Mouse (Mus musculus): Measurements from ENCODE around the gene Ppox. TPM values are rescaled to one million over a fixed set of nuclear protein-coding genes. Genes with fewer than 3 reads are reported as not detected.
"Not testable (repeated sequence)": the region's sequence is repeated elsewhere in the genome, so short reads cannot be mapped to it uniquely, and the experiment has no call there.

Ppox gene
- total RNA-seq (2021) = 10 to 100 TPM in 1 of 2 experiments, 1 to 10 TPM in 1; 9.7 to 12.0 TPM
- polyA plus RNA-seq (2012; rRNA removed) = 31.4 and 33.1 TPM in 2 replicates
- long read RNA-seq, transcript Ppox-201 (13 exons, 1,821 nt) = major isoform, 10 of 13 reads
- long read RNA-seq, partial matches to known transcripts = 0 of 13 reads
- long read RNA-seq, other reads (novel, unspliced or antisense) = 3 of 13 reads

DNA sequence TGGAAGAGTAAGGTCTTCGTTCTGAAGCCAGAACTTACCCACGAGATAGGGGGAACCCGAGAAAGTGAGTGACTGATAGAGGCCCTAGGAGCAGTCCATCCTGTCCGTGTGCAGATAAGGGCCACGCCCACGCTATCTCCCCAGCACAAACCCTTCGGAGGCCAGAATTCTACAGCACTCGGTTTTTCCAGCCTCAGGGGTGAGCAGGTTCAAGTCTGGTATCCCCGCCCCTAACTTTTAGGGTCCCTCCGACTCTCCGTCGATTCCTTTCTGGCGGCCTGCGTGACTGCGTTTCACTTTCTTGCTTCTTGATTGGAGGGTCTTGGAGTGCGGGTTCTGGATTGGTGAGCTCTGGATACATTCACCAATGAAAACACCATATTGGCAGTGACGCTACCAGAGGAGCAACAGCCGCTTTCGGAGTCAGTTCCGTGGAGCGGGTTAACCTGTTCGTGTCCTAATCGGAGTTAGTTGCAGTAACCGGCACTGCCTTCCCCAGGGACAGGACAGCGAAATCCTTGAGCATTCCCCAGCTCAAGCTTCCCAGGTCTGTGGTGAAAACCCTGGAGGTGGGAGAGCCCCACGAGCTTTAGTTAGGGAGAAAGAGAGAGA lies at the start of gene Ppox:
Gene Ppox, minus strand, starts transcription at position 271 of the 612 bp plus-strand sequence.
- peak; percentile 87 to 94 for DNase-seq
- intact Hi-C loops (cut with DNase I) = loop anchor here (1.0 to 2.0 kb wide), 3 partner anchors 34 to 170 kb away; no protein-coding TSS in a partner anchor
- Histone ChIP-seq H3K27ac (peak within 1 kb of the TSS; percentile 96), H3K4me3 (peak within 1 kb of the TSS; percentile 73), H3K27me3 (ENCODE audit: control insufficient read depth, insufficient read depth, low read length) (no peaks in the 10 kb centered on the region), H3K79me2 (replicated peaks; ENCODE audit: control insufficient read depth, insufficient read depth, low read length) (no peaks in the 10 kb centered on the region), H3K4me1 (ENCODE audit: control insufficient read depth, insufficient read depth, low read length) (peaks cover 6% of the 10 kb centered on the region), H3K36me3 (ENCODE audit: control insufficient read depth, insufficient read depth, low read length) (no peaks in the 10 kb centered on the region), H3K9ac (ENCODE audit: low read depth, low read length) (peak within 1 kb of the TSS; percentile 79)
- no peak; the same call in none of the 2 replicates for TF ChIP-seq POLR2A (IDR thresholded peaks at IDR 0.05; ENCODE audit: insufficient read depth, low read depth, low read length)
- WGBS = under 1% methylated on average over 26 of the region's 26 CpGs

DNA sequence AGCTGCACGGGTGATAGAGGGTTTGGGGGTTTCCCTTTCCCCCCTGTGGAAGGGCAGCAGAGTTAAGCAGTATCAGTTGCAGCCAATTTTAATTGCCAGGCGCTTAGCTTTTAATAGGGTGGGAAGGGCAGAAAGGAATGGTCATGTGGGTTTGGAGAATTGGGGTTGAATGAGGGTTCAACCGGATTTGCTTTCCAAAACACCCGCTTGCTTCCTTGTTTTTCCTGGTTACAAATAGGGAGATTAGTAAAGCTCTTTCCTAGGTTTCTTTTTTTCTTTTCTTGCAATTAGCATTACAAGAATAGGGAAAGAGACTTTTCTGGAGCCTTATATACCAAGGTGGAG lies 49.2 kb upstream of the Ppox start:
- DNase-seq = no peak
- Histone ChIP-seq H3K4me3 (peak overlapping the region; percentile 72), H3K79me2 (replicated peaks; ENCODE audit: control insufficient read depth, insufficient read depth, low read length) (peaks cover 16% of the 10 kb centered on the region), H3K36me3 (ENCODE audit: control insufficient read depth, insufficient read depth, low read length) (peaks cover 12% of the 10 kb centered on the region), H3K9ac (ENCODE audit: low read depth, low read length) (peak overlapping the region; percentile 100), H3K27me3 (ENCODE audit: control insufficient read depth, insufficient read depth, low read length) (no peaks in the 10 kb centered on the region), H3K4me1 (ENCODE audit: control insufficient read depth, insufficient read depth, low read length) (peaks cover 10% of the 10 kb centered on the region), H3K27ac (peak overlapping the region; percentile 99)
- no peak for TF ChIP-seq CTCF (IDR thresholded peaks at IDR 0.05)
- TF ChIP-seq EP300 (IDR thresholded peaks at IDR 0.05; ENCODE audit: insufficient read depth, low read depth, low read length) = no peak
- no peak for TF ChIP-seq POLR2A (IDR thresholded peaks at IDR 0.05; ENCODE audit: insufficient read depth, low read depth, low read length)
- intact Hi-C loops (cut with DNase I) = no loop called here
- under 1% methylated on average over 4 of the region's 4 CpGs for WGBS

DNA sequence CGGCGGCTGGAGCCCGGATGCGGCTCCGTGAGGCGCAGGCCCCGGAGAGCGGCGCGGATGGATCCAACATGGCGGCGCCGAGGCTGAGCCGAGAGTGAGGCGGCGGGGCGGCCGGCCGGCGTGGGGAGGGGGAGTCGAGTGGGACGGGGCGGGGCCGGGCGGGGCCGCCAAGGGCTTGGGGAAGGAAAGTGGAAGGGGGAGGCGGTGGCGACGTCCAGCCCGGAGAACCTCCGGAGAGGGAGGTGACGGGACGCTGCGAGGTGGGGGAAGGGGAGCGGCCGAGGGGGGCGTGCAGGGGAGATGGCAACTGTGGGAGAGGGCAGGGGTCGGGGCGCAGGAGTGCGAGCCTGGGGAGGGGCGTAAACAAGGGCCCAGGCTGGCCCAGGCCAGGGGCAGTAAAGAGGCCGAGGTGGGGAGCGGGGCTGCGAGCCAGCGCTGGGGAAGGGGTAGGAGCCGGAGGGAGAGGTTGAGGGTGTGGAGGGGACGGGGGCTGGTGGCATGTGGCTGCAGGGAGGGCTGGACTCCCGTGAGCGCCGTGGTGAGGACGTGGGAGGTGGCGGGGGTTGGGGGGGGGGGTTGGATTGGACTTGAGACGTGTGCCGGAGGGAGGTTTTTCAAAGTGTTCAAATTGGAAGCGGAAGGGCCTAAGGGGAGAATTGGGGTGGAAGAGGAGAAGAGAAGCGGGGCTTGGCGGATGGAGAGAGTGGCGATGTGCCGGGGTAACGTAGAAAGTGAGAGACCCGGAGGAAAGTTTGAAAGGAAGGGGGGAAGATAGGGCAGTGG lies 48.6 kb upstream of the Ppox start:
- Histone ChIP-seq H3K27me3 (ENCODE audit: control insufficient read depth, insufficient read depth, low read length) (no peaks in the 10 kb centered on the region), H3K9ac (ENCODE audit: low read depth, low read length) (peak overlapping the region; percentile 100), H3K79me2 (replicated peaks; ENCODE audit: control insufficient read depth, insufficient read depth, low read length) (peaks cover 15% of the 10 kb centered on the region), H3K36me3 (ENCODE audit: control insufficient read depth, insufficient read depth, low read length) (peaks cover 12% of the 10 kb centered on the region), H3K4me1 (ENCODE audit: control insufficient read depth, insufficient read depth, low read length) (peaks cover 10% of the 10 kb centered on the region), H3K27ac (peak overlapping the region; percentile 99), H3K4me3 (peak overlapping the region; percentile 72)
- intact Hi-C loops (cut with DNase I) = loop anchor here (1.0 to 5.0 kb wide), 5 partner anchors 16 to 217 kb away; partner anchors contain the start of genes Cfap126, Nit1, Pfdn2 and Tomm40l
- DNase-seq = peak in 1 of 2 experiments; percentile 37
- under 1% methylated on average over 52 of the region's 61 CpGs for WGBS
- no peak for TF ChIP-seq EP300 (IDR thresholded peaks at IDR 0.05; ENCODE audit: insufficient read depth, low read depth, low read length)
- TF ChIP-seq POLR2A (IDR thresholded peaks at IDR 0.05; ENCODE audit: insufficient read depth, low read depth, low read length) = 0 out of 2 replicates have a peak, but pooled peaks have one; percentile 14

DNA sequence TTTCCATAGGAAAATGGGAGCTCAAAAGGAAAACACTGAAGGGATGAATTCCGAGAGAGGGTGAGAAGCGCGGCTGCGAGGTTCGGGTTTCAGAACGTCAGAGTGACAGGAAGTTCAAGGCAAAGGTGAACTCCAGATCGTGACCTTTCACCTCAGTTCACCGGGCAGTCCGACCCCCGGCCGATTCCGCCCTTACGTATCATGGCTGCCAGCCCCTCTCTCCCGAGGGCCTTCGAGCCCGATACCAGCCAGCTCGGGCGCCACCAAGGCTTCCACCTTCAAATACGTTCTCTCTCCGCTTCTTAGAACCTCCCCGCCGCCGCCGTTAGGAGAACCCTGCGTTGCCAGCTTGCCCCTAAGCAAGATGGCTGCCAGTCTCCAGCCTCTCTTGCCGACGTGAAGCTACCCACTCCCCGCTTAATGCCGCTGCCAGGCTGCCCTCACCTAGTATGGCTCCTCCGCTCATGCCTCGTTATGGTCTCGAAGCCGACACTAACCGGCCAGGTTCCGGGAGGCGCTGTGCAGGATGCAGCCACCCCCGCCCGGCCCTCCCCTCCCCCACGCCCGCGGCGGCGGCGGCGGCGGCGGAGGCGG lies 48.0 kb upstream of the Ppox start, which contains the start of gene Dedd:
Gene Dedd, plus strand, starts transcription at position 307 of the 594 bp plus-strand sequence.
- H3K27me3 ChIP-seq (ENCODE audit: control insufficient read depth, insufficient read depth, low read length) = no peaks in the 10 kb centered on the region
- peaks cover 12% of the 10 kb centered on the region for H3K36me3 ChIP-seq (ENCODE audit: control insufficient read depth, insufficient read depth, low read length)
- H3K27ac ChIP-seq = peak within 1 kb of the TSS; percentile 99
- TF ChIP-seq POLR2A (IDR thresholded peaks at IDR 0.05; ENCODE audit: insufficient read depth, low read depth, low read length) (peak; percentile 72), CTCF (IDR thresholded peaks at IDR 0.05) (no peak; the same call in 1 of the 2 replicates), EP300 (IDR thresholded peaks at IDR 0.05; ENCODE audit: insufficient read depth, low read depth, low read length) (peak; percentile 30; the same call in 1 of the 2 replicates)
- H3K4me3 ChIP-seq = peak within 1 kb of the TSS; percentile 72
- peak within 1 kb of the TSS; percentile 100 for H3K9ac ChIP-seq (ENCODE audit: low read depth, low read length)
- intact Hi-C loops (cut with DNase I) = loop anchor here (1.0 to 5.0 kb wide), 5 partner anchors 16 to 217 kb away; partner anchors contain the start of genes Cfap126, Nit1, Pfdn2 and Tomm40l
- peaks cover 10% of the 10 kb centered on the region for H3K4me1 ChIP-seq (ENCODE audit: control insufficient read depth, insufficient read depth, low read length)
- DNase-seq = peak; percentile 91 to 95
- H3K79me2 ChIP-seq (replicated peaks; ENCODE audit: control insufficient read depth, insufficient read depth, low read length) = peaks cover 13% of the 10 kb centered on the region
- under 1% methylated on average over 48 of the region's 48 CpGs for WGBS

DNA sequence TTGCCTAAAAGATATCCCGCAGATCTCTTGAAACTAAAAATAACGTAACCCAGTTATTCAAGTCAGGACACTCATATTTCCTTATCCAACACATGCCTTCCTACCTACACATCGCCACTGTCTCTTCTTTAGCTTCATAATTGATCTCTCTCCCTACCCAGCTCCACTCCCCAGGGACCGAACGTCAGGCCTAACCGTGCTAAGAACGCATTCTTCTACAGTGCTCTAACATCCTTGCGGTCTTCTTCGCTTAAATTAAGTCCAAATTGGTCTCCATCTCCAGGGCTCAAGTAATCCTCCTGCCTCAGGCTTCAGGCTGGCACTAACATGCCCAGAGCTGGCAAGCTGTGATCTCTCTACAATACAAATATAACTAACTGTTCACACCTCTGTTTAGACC lies 47.3 kb upstream of the Ppox start:
- 8% methylated on average over 9 of the region's 9 CpGs for WGBS
- intact Hi-C loops (cut with DNase I) = loop anchor here (2.0 to 5.0 kb wide), 3 partner anchors 33 to 216 kb away; partner anchors contain the start of genes Cfap126, Tomm40l and Ufc1
- DNase-seq = no peak

DNA sequence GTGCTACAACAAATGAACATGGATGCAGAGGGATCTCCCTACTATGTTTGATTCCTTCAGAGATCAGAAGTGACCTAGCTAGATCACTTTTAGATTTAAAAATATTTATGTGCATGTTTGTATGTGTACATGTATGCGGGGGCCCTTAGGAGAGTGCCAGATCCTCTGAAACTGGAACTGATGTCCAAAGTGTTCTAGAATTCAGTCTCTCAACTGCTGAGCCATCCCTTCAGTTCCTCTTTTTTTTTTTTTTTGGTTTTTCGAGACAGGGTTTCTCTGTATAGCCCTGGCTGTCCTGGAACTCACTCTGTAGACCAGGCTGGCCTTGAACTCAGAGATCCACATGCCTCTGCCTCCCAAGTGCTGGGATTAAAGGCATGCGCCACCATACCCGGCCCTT lies 45.6 kb upstream of the Ppox start:
- 84% methylated on average over 4 of the region's 4 CpGs for WGBS
- Histone ChIP-seq H3K36me3 (ENCODE audit: control insufficient read depth, insufficient read depth, low read length) (peaks cover 12% of the 10 kb centered on the region), H3K79me2 (replicated peaks; ENCODE audit: control insufficient read depth, insufficient read depth, low read length) (peaks cover 11% of the 10 kb centered on the region; the same call in 1 of the 2 replicates), H3K4me1 (ENCODE audit: control insufficient read depth, insufficient read depth, low read length) (peaks cover 10% of the 10 kb centered on the region)
- intact Hi-C loops (cut with DNase I) = loop anchor here (5.0 kb wide), 2 partner anchors 104 to 214 kb away; partner anchors contain the start of genes Cfap126 and Tomm40l
- H3K4me3 ChIP-seq; DNase-seq; H3K9ac ChIP-seq (ENCODE audit: low read depth, low read length); H3K27me3 ChIP-seq (ENCODE audit: control insufficient read depth, insufficient read depth, low read length); H3K27ac ChIP-seq: not testable (repeated sequence)

More for the DNA sequence above, 47.3 kb upstream of the Ppox start:
- peaks cover 13% of the 10 kb centered on the region for H3K79me2 ChIP-seq (replicated peaks; ENCODE audit: control insufficient read depth, insufficient read depth, low read length)
- H3K36me3 ChIP-seq (ENCODE audit: control insufficient read depth, insufficient read depth, low read length) = peaks cover 12% of the 10 kb centered on the region
- H3K4me3 ChIP-seq = peak overlapping the region; percentile 72
- peaks cover 10% of the 10 kb centered on the region for H3K4me1 ChIP-seq (ENCODE audit: control insufficient read depth, insufficient read depth, low read length)
- H3K27me3 ChIP-seq (ENCODE audit: control insufficient read depth, insufficient read depth, low read length) = no peaks in the 10 kb centered on the region
- TF ChIP-seq EP300 (IDR thresholded peaks at IDR 0.05; ENCODE audit: insufficient read depth, low read depth, low read length) (no peak), POLR2A (IDR thresholded peaks at IDR 0.05; ENCODE audit: insufficient read depth, low read depth, low read length) (no peak), CTCF (IDR thresholded peaks at IDR 0.05) (no peak)
- H3K27ac ChIP-seq = peak overlapping the region; percentile 99
- H3K9ac ChIP-seq (ENCODE audit: low read depth, low read length) = peak overlapping the region; percentile 100

All from heart, adult 2 months (tissue).